Mouse (Mus musculus) c-Kit-positive CD71-positive TER-119-negative erythroid progenitor cells, embryonic 14.5 days (primary cell): ENCODE measurements around the gene Taf7l.

Experiments used
- DNase-seq: peaks from one replicate; pipeline ENCODE4 v3.0.0-alpha.2; 2013; ENCODE audit warnings: low read depth

The Taf7l gene

GRCm38 (mm10) chrX:134476290-134476689, at the start of gene Taf7l:
Gene Taf7l, minus strand, starts transcription at chrX:134476490.
- DNase-seq: no peak

GRCm38 (mm10) chrX:134525260-134525659, 49.0 kb upstream of the Taf7l start:
- no peak for DNase-seq

GRCm38 (mm10) chrX:134523772-134524171, 47.5 kb upstream of the Taf7l start:
- no peak for DNase-seq

- no peak for DNase-seq
Observed at GRCm38 (mm10) chrX:134509473-134509872, 33.2 kb upstream of the Taf7l start.

- no peak for DNase-seq
Observed at GRCm38 (mm10) chrX:134507977-134508376, 31.7 kb upstream of the Taf7l start.

GRCm38 (mm10) chrX:134500651-134501050, 24.4 kb upstream of the Taf7l start:
- DNase-seq: no peak

GRCm38 (mm10) chrX:134481720-134482119, 5.4 kb upstream of the Taf7l start:
- DNase-seq: no peak

- DNase-seq: no peak
Observed at GRCm38 (mm10) chrX:134474988-134475710, 1.1 kb downstream of the Taf7l start.

- no peak for DNase-seq
Observed at GRCm38 (mm10) chrX:134427307-134427706, 49.0 kb downstream of the Taf7l start.

- no peak for DNase-seq
Observed at GRCm38 (mm10) chrX:134426819-134427218, 49.5 kb downstream of the Taf7l start.

GRCm38 (mm10) chrX:134425798-134426197, 50.5 kb downstream of the Taf7l start:
- no peak for DNase-seq

- DNase-seq: no peak
Observed at GRCm38 (mm10) chrX:134424263-134424662, 52.0 kb downstream of the Taf7l start.

- no peak for DNase-seq
Observed at GRCm38 (mm10) chrX:134420097-134420496, 56.2 kb downstream of the Taf7l start.

GRCm38 (mm10) chrX:134412096-134412495, 64.2 kb downstream of the Taf7l start:
- no peak for DNase-seq
